Mouse (Mus musculus) heart, postnatal 0 days (tissue): Measurements from ENCODE around the gene Kndc1.

Experiments
- CTCF ChIP-seq: IDR thresholded peaks from 2 replicates; pipeline ENCODE4 v1.5.1; 2016; ENCODE audit warnings: antibody characterized with exemption, control low read depth, low read depth
- EP300 ChIP-seq: IDR thresholded peaks from 2 replicates; pipeline ENCODE4 v1.6.1; 2016; ENCODE audit warnings: antibody characterized with exemption, low read depth

DNA sequence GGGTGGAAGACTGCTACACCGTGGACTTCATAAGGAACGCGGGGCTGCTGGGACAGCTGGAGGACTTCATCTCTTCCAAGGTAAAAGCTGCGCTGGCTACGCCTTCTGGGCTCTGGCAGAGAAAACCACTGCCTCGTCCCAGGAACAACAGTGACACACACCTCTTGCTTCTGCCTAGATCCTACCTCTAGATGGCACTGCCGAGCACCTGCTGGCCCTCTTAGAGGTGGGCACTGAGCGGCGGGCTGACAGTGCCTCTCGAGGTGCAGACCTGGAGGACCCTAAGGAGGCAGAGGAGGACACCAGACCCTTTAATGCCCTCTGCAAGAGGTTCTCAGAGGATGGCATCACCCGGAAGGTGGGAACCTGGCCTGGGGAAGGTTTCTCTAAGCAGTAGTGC, 36.2 kb downstream of the Kndc1 start:
- TF ChIP-seq EP300 (no peak), CTCF (peak; percentile 57)
